Mouse (Mus musculus): Measurements from ENCODE around the gene Rpl29. TPM values are rescaled to one million over a fixed set of nuclear protein-coding genes. Genes with fewer than 3 reads are reported as not detected.

The Rpl29 gene
- polyA plus RNA-seq, 1 experiment from 2014 or later: 1,207 TPM

- H3K4me1 ChIP-seq (replicated peaks; ENCODE audit: insufficient read depth, low read length): peaks cover 46% of the 10 kb centered on the region
- peak overlapping the region; percentile 47 for H3K4me3 ChIP-seq (replicated peaks; ENCODE audit: low read depth, low read length)
- peak overlapping the region; percentile 68 for H3K4me2 ChIP-seq (ENCODE audit: low read length)
- no peaks in the 10 kb centered on the region for H3K9me3 ChIP-seq (replicated peaks; ENCODE audit: low read length)
- H3K36me3 ChIP-seq (ENCODE audit: insufficient read depth, low read length): no peaks in the 10 kb centered on the region
- H3K27ac ChIP-seq: peak overlapping the region; percentile 83
- H3K9ac ChIP-seq (ENCODE audit: low read depth, low read length): peak overlapping the region; percentile 51; the same call in 1 of the 2 replicates
- ATAC-seq (replicated peaks; ENCODE audit: low FRiP score, low read depth): no peak
- DNase-seq (ENCODE audit: low spot score): no peak
- TF ChIP-seq CTCF (IDR thresholded peaks at IDR 0.05; ENCODE audit: low read depth): no peak
- 32% methylated on average over 9 of the region's 9 CpGs for WGBS
- no peaks in the 10 kb centered on the region for H3K27me3 ChIP-seq (ENCODE audit: insufficient read depth, low read length)
Observed at GRCm38 (mm10) chr9:106447951-106448350, 18.7 kb downstream of the Rpl29 start.

DNA sequence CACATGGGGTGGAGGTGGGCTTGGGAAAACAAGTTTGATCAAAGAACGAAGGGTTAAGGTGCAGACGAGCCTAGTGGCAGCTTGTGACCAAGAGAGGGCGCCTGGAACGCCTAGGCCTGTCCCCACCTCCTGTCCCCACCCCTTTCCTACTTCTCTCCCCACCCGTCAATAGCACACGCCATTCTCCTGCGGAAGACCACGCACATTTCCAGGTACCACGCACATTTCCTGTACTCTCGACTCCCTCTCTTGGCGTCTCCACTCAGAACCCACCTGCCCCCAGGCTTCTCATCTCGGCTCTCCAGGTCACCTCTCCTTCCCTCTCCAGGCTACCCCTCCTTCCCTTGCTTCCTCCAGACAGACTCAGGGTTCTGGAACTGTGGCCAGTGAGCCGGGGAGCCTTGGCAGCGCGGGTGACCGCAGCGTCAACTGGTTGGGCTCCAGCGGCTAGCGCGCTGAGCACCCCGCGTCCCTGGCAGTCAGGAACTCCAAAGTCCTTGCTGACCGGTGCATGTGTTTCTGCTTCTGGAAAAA is 19.3 kb downstream of the Rpl29 start:
- peak; percentile 38; the same call in 1 of the 2 replicates for ATAC-seq (replicated peaks; ENCODE audit: low FRiP score, low read depth)
- Histone ChIP-seq H3K27ac (peak overlapping the region; percentile 83), H3K9ac (ENCODE audit: low read depth, low read length) (peak overlapping the region; percentile 51; the same call in 1 of the 2 replicates), H3K4me1 (replicated peaks; ENCODE audit: insufficient read depth, low read length) (peaks cover 50% of the 10 kb centered on the region), H3K27me3 (ENCODE audit: insufficient read depth, low read length) (no peaks in the 10 kb centered on the region), H3K36me3 (ENCODE audit: insufficient read depth, low read length) (no peaks in the 10 kb centered on the region), H3K4me2 (ENCODE audit: low read length) (peak overlapping the region; percentile 68), H3K4me3 (replicated peaks; ENCODE audit: low read depth, low read length) (peak overlapping the region; percentile 47), H3K9me3 (replicated peaks; ENCODE audit: low read length) (no peaks in the 10 kb centered on the region)
- under 1% methylated on average over 23 of the region's 23 CpGs for WGBS
- peak; percentile 79 for TF ChIP-seq CTCF (IDR thresholded peaks at IDR 0.05; ENCODE audit: low read depth)
- peak; percentile 97 for DNase-seq (ENCODE audit: low spot score)

GRCm38 (mm10) chr9:106449947-106450346 is 20.7 kb downstream of the Rpl29 start:
- H3K9me3 ChIP-seq (replicated peaks; ENCODE audit: low read length): no peaks in the 10 kb centered on the region
- peak overlapping the region; percentile 38; the same call in 1 of the 2 replicates for H3K27ac ChIP-seq
- no peak for TF ChIP-seq CTCF (IDR thresholded peaks at IDR 0.05; ENCODE audit: low read depth)
- no peak overlapping the region for H3K9ac ChIP-seq (ENCODE audit: low read depth, low read length)
- ATAC-seq (replicated peaks; ENCODE audit: low FRiP score, low read depth) (no peak), DNase-seq (ENCODE audit: low spot score) (no peak)
- peak overlapping the region; percentile 23; the same call in 1 of the 2 replicates for H3K4me2 ChIP-seq (ENCODE audit: low read length)
- no peaks in the 10 kb centered on the region for H3K27me3 ChIP-seq (ENCODE audit: insufficient read depth, low read length)
- H3K4me1 ChIP-seq (replicated peaks; ENCODE audit: insufficient read depth, low read length): peaks cover 58% of the 10 kb centered on the region
- no peak overlapping the region for H3K4me3 ChIP-seq (replicated peaks; ENCODE audit: low read depth, low read length)
- 84% methylated on average over 8 of the region's 8 CpGs for WGBS
- no peaks in the 10 kb centered on the region for H3K36me3 ChIP-seq (ENCODE audit: insufficient read depth, low read length)

DNA sequence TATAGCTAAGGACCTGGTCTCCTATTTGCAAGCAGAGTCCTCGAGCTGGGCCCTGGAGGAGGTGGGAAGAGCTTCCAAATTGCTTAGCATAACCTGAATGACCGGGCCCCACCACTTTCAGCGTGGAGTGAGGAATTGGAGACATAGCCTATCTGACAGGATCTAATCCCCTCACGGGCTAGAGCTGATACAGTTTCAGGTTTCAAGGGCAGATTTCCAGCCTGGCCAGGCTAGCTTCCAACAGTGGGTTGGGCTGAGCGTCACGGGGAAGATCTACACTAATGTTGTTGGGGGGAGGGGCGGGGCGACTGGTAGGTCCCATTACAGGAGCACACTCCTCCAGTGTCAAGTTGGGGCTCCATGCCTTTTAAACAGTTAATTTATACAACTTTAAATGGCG is 21.4 kb downstream of the Rpl29 start:
- Histone ChIP-seq H3K36me3 (ENCODE audit: insufficient read depth, low read length) (no peaks in the 10 kb centered on the region), H3K9ac (ENCODE audit: low read depth, low read length) (no peak overlapping the region), H3K4me3 (replicated peaks; ENCODE audit: low read depth, low read length) (no peak overlapping the region), H3K9me3 (replicated peaks; ENCODE audit: low read length) (no peaks in the 10 kb centered on the region), H3K4me1 (replicated peaks; ENCODE audit: insufficient read depth, low read length) (peaks cover 58% of the 10 kb centered on the region), H3K4me2 (ENCODE audit: low read length) (peak overlapping the region; percentile 23), H3K27me3 (ENCODE audit: insufficient read depth, low read length) (no peaks in the 10 kb centered on the region), H3K27ac (peak overlapping the region; percentile 38; the same call in 1 of the 2 replicates)
- no peak for TF ChIP-seq CTCF (IDR thresholded peaks at IDR 0.05; ENCODE audit: low read depth)
- ATAC-seq (replicated peaks; ENCODE audit: low FRiP score, low read depth) (no peak), DNase-seq (ENCODE audit: low spot score) (peak; percentile 86)
- WGBS: 3% methylated on average over 9 of the region's 9 CpGs

DNA sequence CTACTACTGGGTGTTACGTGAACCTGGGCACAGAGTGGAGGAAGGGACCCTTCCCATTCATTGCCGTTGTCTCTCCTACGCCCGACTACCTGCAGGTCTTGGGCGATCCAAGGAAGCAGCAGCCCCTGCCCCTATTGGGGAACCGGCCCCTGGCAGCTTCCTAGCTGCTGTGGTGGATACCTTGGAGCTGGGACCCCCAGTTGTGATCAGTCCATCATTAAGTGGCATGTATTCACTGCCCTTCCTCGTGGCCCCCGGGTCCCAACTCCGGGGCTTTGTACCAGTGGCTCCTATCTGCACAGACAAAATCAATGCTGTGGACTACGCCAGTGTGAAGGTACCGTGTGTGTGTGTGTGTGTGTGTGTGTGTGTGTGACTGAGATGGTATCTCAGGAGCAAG is 22.0 kb downstream of the Rpl29 start:
- Histone ChIP-seq H3K4me3 (replicated peaks; ENCODE audit: low read depth, low read length) (no peak overlapping the region), H3K27me3 (ENCODE audit: insufficient read depth, low read length) (no peaks in the 10 kb centered on the region), H3K27ac (no peak overlapping the region), H3K4me1 (replicated peaks; ENCODE audit: insufficient read depth, low read length) (peaks cover 63% of the 10 kb centered on the region), H3K9me3 (replicated peaks; ENCODE audit: low read length) (no peaks in the 10 kb centered on the region), H3K4me2 (ENCODE audit: low read length) (no peak overlapping the region; the same call in 1 of the 2 replicates), H3K36me3 (ENCODE audit: insufficient read depth, low read length) (no peaks in the 10 kb centered on the region), H3K9ac (ENCODE audit: low read depth, low read length) (no peak overlapping the region)
- no peak for DNase-seq (ENCODE audit: low spot score)
- ATAC-seq (replicated peaks; ENCODE audit: low FRiP score, low read depth): no peak
- WGBS: 61% methylated on average over 11 of the region's 11 CpGs
- no peak for TF ChIP-seq CTCF (IDR thresholded peaks at IDR 0.05; ENCODE audit: low read depth)

DNA sequence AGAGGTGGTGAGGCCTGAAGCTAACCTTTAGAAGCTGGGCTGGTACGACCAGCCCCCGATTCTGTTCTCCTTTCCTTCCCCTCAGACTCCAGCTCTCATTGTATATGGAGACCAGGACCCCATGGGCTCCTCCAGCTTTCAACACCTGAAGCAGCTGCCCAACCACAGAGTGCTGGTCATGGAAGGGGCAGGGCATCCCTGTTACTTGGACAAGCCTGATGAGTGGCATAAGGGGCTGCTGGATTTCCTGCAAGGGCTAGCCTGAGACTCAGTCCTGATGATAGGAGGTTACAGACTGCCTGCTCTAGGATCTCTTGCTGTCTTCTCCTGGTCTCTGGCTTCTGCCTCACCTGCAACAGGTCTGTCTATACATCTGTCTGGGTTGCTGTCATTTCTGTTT is 22.6 kb downstream of the Rpl29 start:
- Histone ChIP-seq H3K9me3 (replicated peaks; ENCODE audit: low read length) (no peaks in the 10 kb centered on the region), H3K36me3 (ENCODE audit: insufficient read depth, low read length) (no peaks in the 10 kb centered on the region), H3K4me2 (ENCODE audit: low read length) (no peak overlapping the region), H3K4me3 (replicated peaks; ENCODE audit: low read depth, low read length) (no peak overlapping the region), H3K27ac (no peak overlapping the region), H3K9ac (ENCODE audit: low read depth, low read length) (no peak overlapping the region), H3K27me3 (ENCODE audit: insufficient read depth, low read length) (no peaks in the 10 kb centered on the region), H3K4me1 (replicated peaks; ENCODE audit: insufficient read depth, low read length) (peaks cover 67% of the 10 kb centered on the region)
- no peak for TF ChIP-seq CTCF (IDR thresholded peaks at IDR 0.05; ENCODE audit: low read depth)
- WGBS: 80% methylated on average over 2 of the region's 2 CpGs
- ATAC-seq (replicated peaks; ENCODE audit: low FRiP score, low read depth) (no peak), DNase-seq (ENCODE audit: low spot score) (no peak)
